Mouse (Mus musculus) forebrain, embryonic 12.5 days (tissue): ENCODE results near the gene Mrgprb8. TPM values are rescaled to one million over a fixed set of nuclear protein-coding genes. Genes with fewer than 3 reads are reported as not detected.
"Not testable (repeated sequence)": the region's sequence is repeated elsewhere in the genome, so short reads cannot be mapped to it uniquely, and the experiment has no call there.

ENCODE experiments used
- ATAC-seq: fragments of 200-750 bp; cut with Nextera tagmentation; 2 replicates; pipeline ENCODE4 v1.8.0; 2017; ENCODE audit warnings: moderate TSS enrichment; ENCODE audit not compliant: low FRiP score
- H3K27ac ChIP-seq: fragments of 300-500 bp; sonication (generic); 2 replicates; pipeline ENCODE4 v1.5.1; 2016; ENCODE audit warnings: mild to moderate bottlenecking
- H3K27me3 ChIP-seq: fragments of 300-500 bp; sonication (generic); 2 replicates; pipeline ENCODE4 v1.6.1; 2016; ENCODE audit warnings: mild to moderate bottlenecking
- H3K36me3 ChIP-seq: fragments of 300-500 bp; sonication (generic); replicated peaks from 2 replicates; pipeline ENCODE4 v1.6.1; 2016; ENCODE audit warnings: mild to moderate bottlenecking
- H3K4me1 ChIP-seq: fragments of 300-500 bp; sonication (generic); 2 replicates; pipeline ENCODE4 v1.6.1; 2016
- H3K4me2 ChIP-seq: fragments of 300-500 bp; sonication (generic); 2 replicates; pipeline ENCODE4 v1.6.1; 2016; ENCODE audit warnings: mild to moderate bottlenecking, moderate library complexity
- H3K4me3 ChIP-seq: fragments of 300-500 bp; sonication (generic); replicated peaks from 2 replicates; pipeline ENCODE4 v1.5.1; 2016; ENCODE audit warnings: mild to moderate bottlenecking
- H3K9ac ChIP-seq: fragments of 300-500 bp; sonication (generic); 2 replicates; pipeline ENCODE4 v1.6.1; 2016; ENCODE audit warnings: mild to moderate bottlenecking
- H3K9me3 ChIP-seq: fragments of 300-500 bp; sonication (generic); 2 replicates; pipeline ENCODE4 v1.6.1; 2016
- WGBS: fragments of 180-500 bp; shearing (Covaris S2); methylation state at CpG from one replicate; pipeline ENCODE4 v1.1.7; 2016; 5-methylcytosine and 5-hydroxymethylcytosine counted together
- polyA plus RNA-seq: library from polyadenylated mRNA; unstranded; fragments of >200 nt; fragmentation: Nextera tagmentation; extraction: Ambion mirVana; gene quantifications from 2 replicates; pipeline ENCODE4 v1.2.1, GENCODE M21; 2016

The Mrgprb8 gene
- polyA plus RNA-seq: not detected in 2 replicates

DNA sequence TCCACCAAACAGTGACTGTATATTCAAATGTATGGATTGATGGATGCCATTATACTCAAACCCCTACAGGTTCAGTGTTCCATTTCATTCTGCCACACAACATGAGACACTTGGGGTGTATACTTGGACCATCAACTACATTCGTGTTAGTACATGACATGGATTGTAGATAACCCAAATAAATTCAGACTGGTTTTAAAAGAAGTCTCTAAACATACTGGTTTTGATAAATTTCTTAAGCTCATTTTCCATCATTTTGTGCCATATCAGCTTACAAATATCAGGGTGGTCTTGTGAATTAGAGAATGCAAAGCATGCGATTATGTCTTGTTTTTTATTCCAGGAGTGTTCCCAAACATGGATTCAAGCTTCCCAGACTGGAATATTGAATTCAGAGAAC, at the start of gene Mrgprb8:
Gene Mrgprb8 (plus strand): TSS at position 301 of the 400 bp plus-strand sequence.
- H3K27me3 ChIP-seq: no peaks in the 10 kb centered on the region
- WGBS: 76% methylated on average over 2 of the region's 2 CpGs
- no peak within 1 kb of the TSS for H3K4me2 ChIP-seq
- H3K4me1 ChIP-seq: no peaks in the 10 kb centered on the region
- no peaks in the 10 kb centered on the region for H3K36me3 ChIP-seq
- no peak within 1 kb of the TSS for H3K4me3 ChIP-seq
- no peak within 1 kb of the TSS for H3K27ac ChIP-seq
- H3K9ac ChIP-seq: no peak within 1 kb of the TSS
- no peak for ATAC-seq
- peaks cover 31% of the 10 kb centered on the region for H3K9me3 ChIP-seq

DNA sequence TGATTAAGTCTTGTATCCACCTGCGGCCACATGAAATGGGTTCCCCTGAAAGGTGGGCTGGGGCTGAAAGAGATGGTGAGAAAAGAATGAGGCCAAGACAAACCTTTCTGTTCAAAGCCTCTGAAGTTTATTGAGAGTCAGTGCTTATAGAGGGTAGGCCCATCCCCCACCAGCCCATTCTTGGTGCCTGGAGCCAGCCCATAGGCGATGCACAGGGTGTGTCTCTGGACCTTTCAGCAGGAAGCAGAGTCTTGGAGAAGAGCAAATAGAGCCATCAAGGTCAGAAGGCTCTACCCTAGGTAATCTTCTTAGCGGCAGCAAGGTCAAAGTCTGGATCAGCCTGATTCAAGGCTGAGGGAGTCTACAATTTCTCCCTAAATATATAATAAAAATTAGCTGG, 47.6 kb downstream of the Mrgprb8 start:
- not testable (repeated sequence) for H3K4me3 ChIP-seq

DNA sequence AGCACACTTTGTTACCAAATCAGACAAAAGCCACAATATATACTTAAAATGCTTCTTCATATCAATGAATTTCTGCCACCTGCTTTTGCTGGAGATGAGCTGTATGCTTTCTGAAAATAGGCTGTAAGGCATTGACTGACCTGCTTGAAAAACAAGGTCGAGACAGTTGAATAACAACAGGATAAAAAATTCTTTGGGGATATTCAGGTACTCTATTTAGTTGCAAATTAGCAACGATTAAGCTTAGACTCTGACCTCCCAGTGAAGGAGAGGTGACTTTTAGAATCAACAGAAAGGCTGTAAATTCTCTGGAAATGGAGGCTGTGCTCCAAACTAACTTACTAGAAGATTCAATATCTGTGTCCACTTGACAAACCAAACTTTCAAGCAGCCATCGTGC, 48.3 kb downstream of the Mrgprb8 start:
- Histone ChIP-seq H3K27me3 (no peaks in the 10 kb centered on the region), H3K9ac (no peak overlapping the region), H3K9me3 (peaks cover 31% of the 10 kb centered on the region), H3K27ac (no peak overlapping the region), H3K4me2 (no peak overlapping the region), H3K4me3 (no peak overlapping the region), H3K36me3 (no peaks in the 10 kb centered on the region), H3K4me1 (no peaks in the 10 kb centered on the region)
- no peak for ATAC-seq
- 54% methylated on average over 3 of the region's 3 CpGs for WGBS

More for the DNA sequence above, 47.6 kb downstream of the Mrgprb8 start:
- H3K36me3 ChIP-seq, H3K9ac ChIP-seq, H3K27me3 ChIP-seq, H3K4me1 ChIP-seq, ATAC-seq, H3K27ac ChIP-seq, H3K4me2 ChIP-seq: not testable (repeated sequence)
- peaks cover 31% of the 10 kb centered on the region for H3K9me3 ChIP-seq
- WGBS: 78% methylated on average over 3 of the region's 3 CpGs

Other genes starting within 250 kb of the Mrgprb8 start
- gene Mrgprb5, start 219.5 kb upstream of the Mrgprb8 start, polyA plus RNA-seq: not detected in 2 replicates
- not detected in 2 replicates for gene Mrgprb4, start 189.2 kb upstream of the Mrgprb8 start, polyA plus RNA-seq
- gene Mrgprb1, start 67.8 kb downstream of the Mrgprb8 start, polyA plus RNA-seq: not detected in 2 replicates
- gene Mrgprx2, start 110.8 kb downstream of the Mrgprb8 start, polyA plus RNA-seq: not detected in 2 replicates
- not detected in 2 replicates for gene Mrgprb2, start 169.6 kb downstream of the Mrgprb8 start, polyA plus RNA-seq